Mouse (Mus musculus) forebrain, embryonic 15.5 days (tissue): ENCODE measurements around the gene Fer1l4. TPM values are rescaled to one million over a fixed set of nuclear protein-coding genes. Genes with fewer than 3 reads are reported as not detected.

ENCODE experiments used
- ATAC-seq: fragments of 200-750 bp; cut with Nextera tagmentation; replicated peaks from 2 replicates; pipeline ENCODE4 v1.8.0; 2017; ENCODE audit warnings: mild to moderate bottlenecking, moderate TSS enrichment, moderate library complexity
- H3K27ac ChIP-seq: fragments of 300-500 bp; sonication (generic); replicated peaks from 2 replicates; pipeline ENCODE4 v1.5.1; 2015; ENCODE audit warnings: mild to moderate bottlenecking, inconsistent platforms
- H3K27me3 ChIP-seq: fragments of 300-500 bp; sonication (generic); 2 replicates; pipeline ENCODE4 v1.6.1; 2015; ENCODE audit warnings: inconsistent platforms
- H3K36me3 ChIP-seq: fragments of 300-500 bp; sonication (generic); 2 replicates; pipeline ENCODE4 v1.6.1; 2015; ENCODE audit warnings: mild to moderate bottlenecking, inconsistent platforms
- H3K4me1 ChIP-seq: fragments of 300-500 bp; sonication (generic); 2 replicates; pipeline ENCODE4 v1.6.1; 2015; ENCODE audit warnings: inconsistent platforms
- H3K4me2 ChIP-seq: fragments of 300-500 bp; sonication (generic); replicated peaks from 2 replicates; pipeline ENCODE4 v1.6.1; 2015; ENCODE audit warnings: mild to moderate bottlenecking, inconsistent platforms
- H3K4me3 ChIP-seq: fragments of 300-500 bp; sonication (generic); 2 replicates; pipeline ENCODE4 v1.5.1; 2015; ENCODE audit warnings: mild to moderate bottlenecking, inconsistent platforms
- H3K9ac ChIP-seq: fragments of 300-500 bp; sonication (generic); replicated peaks from 2 replicates; pipeline ENCODE4 v1.6.1; 2015; ENCODE audit warnings: mild to moderate bottlenecking, inconsistent platforms
- H3K9me3 ChIP-seq: fragments of 300-500 bp; sonication (generic); 2 replicates; pipeline ENCODE4 v1.6.1; 2016; ENCODE audit warnings: inconsistent platforms
- WGBS: fragments of 180-500 bp; shearing (Covaris S2); methylation state at CpG from one replicate; pipeline ENCODE4 v1.1.7; 2015; ENCODE audit warnings: mixed read lengths; 5-methylcytosine and 5-hydroxymethylcytosine counted together
- polyA plus RNA-seq: library from polyadenylated mRNA; unstranded; fragments of >200 nt; fragmentation: Nextera tagmentation; extraction: Ambion mirVana; gene quantifications from 2 replicates; pipeline ENCODE4 v1.2.1, GENCODE M21; 2015

Fer1l4 gene
- polyA plus RNA-seq = not detected in 2 replicates

DNA sequence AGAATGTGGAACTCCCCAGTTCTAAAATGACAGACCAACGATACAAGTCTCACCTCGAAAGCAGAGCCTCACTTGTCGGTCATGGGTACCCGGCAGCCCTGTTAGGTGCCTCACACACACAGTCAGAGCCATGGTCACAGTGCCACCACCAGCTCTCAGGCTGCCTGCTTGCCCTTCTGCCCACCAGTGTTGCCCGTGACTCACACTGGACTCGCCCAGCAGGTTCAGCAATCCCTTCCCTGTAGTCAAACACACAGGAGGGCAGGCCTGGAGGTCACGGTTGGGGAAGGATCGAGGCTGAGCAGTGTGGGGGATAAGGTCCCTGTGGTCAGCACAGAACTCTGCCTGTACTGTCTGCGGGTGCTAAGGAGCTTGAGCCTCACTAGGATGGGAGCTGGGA is at the start of gene Fer1l4:
Fer1l4 (minus strand) TSS at position 132 of the 400 bp plus-strand sequence.
- ATAC-seq = no peak
- no peaks in the 10 kb centered on the region for H3K4me1 ChIP-seq
- no peaks in the 10 kb centered on the region for H3K27me3 ChIP-seq
- no peak within 1 kb of the TSS for H3K4me2 ChIP-seq
- H3K36me3 ChIP-seq = no peaks in the 10 kb centered on the region
- no peak within 1 kb of the TSS for H3K4me3 ChIP-seq
- H3K9me3 ChIP-seq = no peaks in the 10 kb centered on the region
- WGBS = 89% methylated on average over 9 of the region's 9 CpGs
- H3K27ac ChIP-seq = no peak within 1 kb of the TSS
- no peak within 1 kb of the TSS for H3K9ac ChIP-seq

DNA sequence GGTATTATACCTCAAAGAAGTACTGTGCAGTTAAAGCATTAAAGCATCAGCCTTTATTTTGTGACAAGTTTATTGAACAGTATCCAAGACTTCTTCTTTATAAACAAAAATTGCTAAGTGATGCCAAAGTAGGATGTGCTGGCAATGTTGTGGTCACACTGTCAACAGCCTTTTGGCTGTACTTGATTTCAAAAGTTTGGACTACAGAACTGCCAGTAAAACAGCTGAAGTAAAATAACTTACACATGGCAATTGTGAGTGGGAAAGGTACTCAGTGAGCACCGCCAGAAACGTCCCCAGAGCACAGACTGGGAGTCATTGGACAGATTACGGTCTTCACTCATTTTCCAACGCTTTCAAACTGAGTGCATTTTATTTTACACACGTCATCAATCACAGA is 39.2 kb upstream of the Fer1l4 start:
- ATAC-seq = no peak
- no peaks in the 10 kb centered on the region for H3K27me3 ChIP-seq
- H3K4me1 ChIP-seq = peaks cover 21% of the 10 kb centered on the region
- no peak overlapping the region for H3K4me2 ChIP-seq
- H3K9me3 ChIP-seq = no peaks in the 10 kb centered on the region
- H3K36me3 ChIP-seq = peaks cover 26% of the 10 kb centered on the region
- 73% methylated on average over 5 of the region's 5 CpGs for WGBS
- no peak overlapping the region for H3K27ac ChIP-seq
- H3K9ac ChIP-seq = no peak overlapping the region
- no peak overlapping the region for H3K4me3 ChIP-seq

DNA sequence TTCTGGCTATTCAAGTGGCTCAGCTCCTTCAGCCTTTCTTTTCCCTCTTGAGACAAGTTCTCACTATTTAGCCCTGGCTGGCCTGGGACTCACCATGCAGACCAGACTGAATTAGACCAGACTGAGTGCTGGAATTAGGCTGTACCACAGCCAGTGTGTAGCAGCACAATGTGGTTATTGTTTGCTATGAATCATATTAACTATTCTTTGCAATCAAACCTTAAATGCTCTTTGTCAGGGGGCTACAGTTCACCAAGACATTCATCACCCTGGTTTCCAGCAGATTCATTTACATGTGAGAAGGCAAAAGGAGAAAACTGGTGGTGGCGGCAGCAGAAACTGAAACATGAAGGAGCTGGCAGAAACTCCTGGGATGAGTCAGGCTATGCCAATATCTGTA is 37.1 kb upstream of the Fer1l4 start:
- Histone ChIP-seq H3K27ac (0 out of 2 replicates have a peak overlapping the region, but pooled peaks have one; percentile 28), H3K4me3 (no peak overlapping the region), H3K27me3 (no peaks in the 10 kb centered on the region), H3K36me3 (peaks cover 6% of the 10 kb centered on the region; the same call in 1 of the 2 replicates), H3K9me3 (no peaks in the 10 kb centered on the region), H3K9ac (no peak overlapping the region), H3K4me1 (peaks cover 21% of the 10 kb centered on the region), H3K4me2 (no peak overlapping the region)
- 0 out of 2 replicates have a peak, but pooled peaks have one; percentile 53 for ATAC-seq
- WGBS = 17% methylated on average over 1 of the region's 1 CpGs

DNA sequence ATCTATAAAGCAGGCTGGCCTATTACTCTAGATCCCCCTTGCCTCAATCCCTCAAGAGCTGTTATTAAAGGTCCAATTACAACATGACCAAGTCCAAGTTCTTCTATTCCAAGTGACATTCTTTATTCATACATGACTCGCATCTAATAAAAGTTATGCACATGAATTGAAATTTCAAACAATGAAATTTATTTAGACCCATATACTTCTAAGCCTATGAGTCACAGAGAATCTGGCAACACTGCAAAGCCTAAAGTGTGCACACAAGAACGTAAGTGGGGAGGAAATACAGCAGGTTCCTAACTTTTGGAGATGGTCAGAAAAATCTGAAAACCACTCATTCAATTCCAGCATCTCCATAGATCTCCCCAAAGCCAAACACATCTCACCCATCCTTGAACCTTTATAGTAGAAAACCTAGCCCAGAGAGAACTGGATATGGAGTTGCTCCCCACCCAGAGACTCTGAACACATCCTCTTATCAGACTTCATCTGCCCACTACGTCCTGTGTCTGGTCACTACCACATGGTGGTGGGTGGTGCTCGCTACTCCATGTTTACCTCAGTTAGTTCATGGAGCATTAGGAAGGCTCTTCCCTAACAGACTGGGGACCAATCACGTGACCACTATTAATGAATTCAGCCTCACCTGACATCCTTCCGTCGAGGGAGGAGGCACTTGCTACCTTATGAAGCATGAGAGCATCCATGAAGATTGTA is 34.8 kb upstream of the Fer1l4 start:
- H3K4me2 ChIP-seq = no peak overlapping the region
- no peaks in the 10 kb centered on the region for H3K27me3 ChIP-seq
- no peak overlapping the region for H3K27ac ChIP-seq
- peaks cover 21% of the 10 kb centered on the region for H3K4me1 ChIP-seq
- peaks cover 4% of the 10 kb centered on the region; the same call in 1 of the 2 replicates for H3K36me3 ChIP-seq
- WGBS = 87% methylated on average over 7 of the region's 7 CpGs
- no peaks in the 10 kb centered on the region for H3K9me3 ChIP-seq
- H3K9ac ChIP-seq = no peak overlapping the region
- no peak overlapping the region for H3K4me3 ChIP-seq
- no peak for ATAC-seq

DNA sequence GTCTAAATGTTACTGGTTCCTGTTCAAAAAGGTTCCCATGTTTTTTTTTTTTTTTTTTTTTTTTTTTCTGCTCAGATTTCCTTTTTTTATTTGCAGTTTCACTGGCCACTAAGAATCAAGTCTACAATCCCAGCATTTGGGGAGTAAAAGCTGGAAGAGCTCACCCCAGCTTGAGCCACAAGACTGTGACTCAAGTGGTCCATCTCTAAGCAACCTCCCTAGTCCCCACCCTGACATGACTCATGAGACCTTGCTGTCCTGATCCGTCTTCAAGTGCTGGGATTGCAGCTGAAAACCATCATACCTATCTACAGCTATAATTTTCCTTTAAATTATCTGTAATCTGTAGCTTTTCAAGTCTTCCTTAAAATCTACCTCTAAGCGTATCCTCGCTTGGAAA is 31.8 kb upstream of the Fer1l4 start:
- Histone ChIP-seq H3K9ac (no peak overlapping the region), H3K9me3 (no peaks in the 10 kb centered on the region), H3K27ac (no peak overlapping the region), H3K36me3 (peaks cover 4% of the 10 kb centered on the region; the same call in 1 of the 2 replicates), H3K27me3 (no peaks in the 10 kb centered on the region), H3K4me3 (no peak overlapping the region), H3K4me1 (peaks cover 1% of the 10 kb centered on the region), H3K4me2 (no peak overlapping the region)
- ATAC-seq = no peak
- WGBS = 89% methylated on average over 3 of the region's 3 CpGs

DNA sequence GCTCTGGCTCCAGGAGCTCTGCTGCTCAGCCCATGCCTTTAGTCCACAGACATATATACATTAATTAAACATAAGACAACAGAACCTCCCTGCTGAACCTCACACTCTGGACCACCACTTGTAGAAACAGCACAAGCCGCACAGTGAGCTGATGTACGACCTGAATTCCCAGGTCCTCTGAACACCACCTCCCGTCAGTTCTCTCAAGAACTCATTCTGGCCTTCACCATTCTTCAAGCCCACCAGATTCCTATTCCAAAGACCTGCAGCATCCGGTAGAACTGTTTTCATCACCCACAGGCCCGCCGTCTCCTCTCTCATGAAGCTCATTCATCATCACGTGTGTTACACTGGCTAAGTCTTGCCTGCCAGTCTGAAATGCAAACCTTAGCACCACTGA is 27.6 kb upstream of the Fer1l4 start:
- no peak overlapping the region for H3K4me3 ChIP-seq
- H3K27ac ChIP-seq = no peak overlapping the region
- no peak overlapping the region for H3K9ac ChIP-seq
- ATAC-seq = no peak
- no peaks in the 10 kb centered on the region for H3K9me3 ChIP-seq
- H3K4me2 ChIP-seq = no peak overlapping the region
- no peaks in the 10 kb centered on the region for H3K4me1 ChIP-seq
- H3K36me3 ChIP-seq = peaks cover 36% of the 10 kb centered on the region
- H3K27me3 ChIP-seq = no peaks in the 10 kb centered on the region
- 89% methylated on average over 7 of the region's 7 CpGs for WGBS

DNA sequence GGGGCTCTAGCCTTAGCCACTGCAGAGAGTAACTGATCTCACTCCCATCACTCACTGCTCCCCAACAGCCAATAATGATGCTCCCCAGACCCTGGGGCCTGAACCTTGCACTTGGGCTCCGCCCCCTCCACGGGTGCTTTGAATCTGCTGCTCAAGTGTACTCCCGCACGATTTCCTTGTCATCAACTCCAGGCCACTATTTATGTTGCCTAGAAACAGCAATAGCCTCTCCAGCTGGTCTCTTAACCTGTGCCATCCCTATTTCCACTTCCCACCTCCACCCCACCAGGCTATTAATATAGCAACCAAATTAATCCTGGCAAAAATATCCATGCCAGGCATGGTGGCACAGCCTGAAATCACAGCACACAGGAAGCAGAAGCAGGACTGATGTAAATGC is 26.9 kb upstream of the Fer1l4 start:
- no peaks in the 10 kb centered on the region for H3K27me3 ChIP-seq
- no peak overlapping the region for H3K9ac ChIP-seq
- no peak overlapping the region for H3K4me3 ChIP-seq
- H3K9me3 ChIP-seq = no peaks in the 10 kb centered on the region
- 44% methylated on average over 4 of the region's 4 CpGs for WGBS
- H3K4me2 ChIP-seq = no peak overlapping the region
- peaks cover 42% of the 10 kb centered on the region for H3K36me3 ChIP-seq
- no peaks in the 10 kb centered on the region for H3K4me1 ChIP-seq
- no peak overlapping the region for H3K27ac ChIP-seq
- ATAC-seq = no peak

DNA sequence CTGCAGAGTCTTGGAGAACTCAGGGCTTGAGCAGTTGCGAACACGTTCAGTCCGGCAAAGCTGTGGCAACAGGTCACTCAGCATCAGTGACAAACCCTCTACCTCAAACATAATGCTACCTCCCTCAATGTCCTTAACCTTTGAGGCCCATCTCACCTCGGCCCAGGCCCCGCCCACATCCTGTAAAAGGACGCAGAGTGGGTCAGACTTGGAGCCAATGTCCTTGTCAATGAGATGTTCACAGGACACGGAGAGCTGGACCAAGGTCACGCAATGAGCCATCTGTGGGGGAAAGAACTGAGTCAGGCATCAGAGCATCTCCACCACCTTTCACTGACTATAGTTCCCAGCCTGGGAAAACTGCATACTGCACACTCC is 26.4 kb upstream of the Fer1l4 start:
- Histone ChIP-seq H3K4me3 (no peak overlapping the region), H3K9me3 (no peaks in the 10 kb centered on the region), H3K9ac (no peak overlapping the region), H3K4me1 (no peaks in the 10 kb centered on the region), H3K4me2 (no peak overlapping the region), H3K27ac (no peak overlapping the region), H3K27me3 (no peaks in the 10 kb centered on the region), H3K36me3 (peaks cover 47% of the 10 kb centered on the region)
- 89% methylated on average over 8 of the region's 8 CpGs for WGBS
- ATAC-seq = no peak

DNA sequence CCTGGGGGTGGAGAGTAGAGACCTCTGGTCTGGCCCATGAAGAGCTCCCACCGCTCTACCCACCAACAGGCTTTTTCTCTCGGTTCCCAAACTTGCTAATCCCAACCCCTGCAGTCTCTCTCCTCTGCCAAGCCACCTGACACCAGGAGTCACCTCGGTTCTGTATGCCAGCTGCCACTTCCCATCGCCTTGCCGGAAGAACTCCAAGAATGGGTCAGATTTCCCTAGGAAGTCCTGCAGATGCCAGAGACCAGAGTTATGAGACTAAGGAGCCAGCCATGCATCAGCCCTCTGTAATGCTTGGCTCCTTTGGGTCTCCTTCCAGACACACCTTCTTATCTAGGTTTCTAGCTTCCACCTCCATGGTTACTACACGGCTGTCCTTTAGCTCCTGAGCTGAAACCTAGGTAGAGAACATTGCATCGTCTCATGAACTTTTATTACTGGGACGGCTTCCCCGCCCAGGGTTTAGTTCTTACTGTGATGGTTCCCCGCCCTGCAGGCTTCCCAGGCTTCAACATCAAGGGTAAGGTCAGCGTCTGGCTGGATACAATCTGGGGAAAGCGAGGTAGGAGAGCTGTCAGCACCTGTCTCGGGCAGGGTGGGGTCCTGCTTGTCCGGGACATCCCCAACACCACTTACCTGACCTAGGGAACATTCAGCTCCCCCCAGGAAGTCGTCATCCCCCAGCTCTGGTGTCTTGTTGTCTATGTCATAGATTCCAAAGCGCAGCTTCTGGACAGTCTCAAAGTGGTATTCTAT is 25.9 kb upstream of the Fer1l4 start:
- no peak overlapping the region for H3K4me2 ChIP-seq
- H3K9me3 ChIP-seq = no peaks in the 10 kb centered on the region
- H3K4me1 ChIP-seq = no peaks in the 10 kb centered on the region
- peaks cover 53% of the 10 kb centered on the region for H3K36me3 ChIP-seq
- ATAC-seq = no peak
- WGBS = 90% methylated on average over 16 of the region's 16 CpGs
- no peak overlapping the region for H3K9ac ChIP-seq
- no peak overlapping the region for H3K4me3 ChIP-seq
- no peak overlapping the region for H3K27ac ChIP-seq
- H3K27me3 ChIP-seq = no peaks in the 10 kb centered on the region

DNA sequence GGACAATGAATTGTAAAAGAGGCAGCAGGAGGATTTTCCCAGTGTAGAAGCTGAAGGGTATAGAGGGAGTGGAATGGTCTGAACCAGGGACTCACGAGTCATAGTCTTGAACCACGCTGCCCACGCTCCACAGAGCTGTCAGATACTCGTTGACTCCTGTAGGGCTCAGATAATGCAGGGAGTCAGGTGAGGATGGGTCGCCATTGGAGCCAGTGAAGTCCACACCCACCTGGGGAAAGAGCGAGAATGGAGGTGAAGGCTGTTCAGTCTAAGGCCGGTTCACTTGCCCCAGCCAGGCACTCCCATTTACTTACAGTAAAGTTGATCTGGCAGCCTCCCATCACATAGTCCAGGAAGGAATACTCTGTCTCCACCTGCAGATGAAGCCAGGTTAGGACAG is 24.7 kb upstream of the Fer1l4 start:
- no peaks in the 10 kb centered on the region for H3K9me3 ChIP-seq
- peaks cover 64% of the 10 kb centered on the region for H3K36me3 ChIP-seq
- no peak overlapping the region for H3K4me2 ChIP-seq
- H3K4me3 ChIP-seq = no peak overlapping the region
- no peaks in the 10 kb centered on the region for H3K4me1 ChIP-seq
- 90% methylated on average over 7 of the region's 7 CpGs for WGBS
- no peak for ATAC-seq
- H3K27me3 ChIP-seq = no peaks in the 10 kb centered on the region
- H3K27ac ChIP-seq = no peak overlapping the region
- H3K9ac ChIP-seq = no peak overlapping the region

DNA sequence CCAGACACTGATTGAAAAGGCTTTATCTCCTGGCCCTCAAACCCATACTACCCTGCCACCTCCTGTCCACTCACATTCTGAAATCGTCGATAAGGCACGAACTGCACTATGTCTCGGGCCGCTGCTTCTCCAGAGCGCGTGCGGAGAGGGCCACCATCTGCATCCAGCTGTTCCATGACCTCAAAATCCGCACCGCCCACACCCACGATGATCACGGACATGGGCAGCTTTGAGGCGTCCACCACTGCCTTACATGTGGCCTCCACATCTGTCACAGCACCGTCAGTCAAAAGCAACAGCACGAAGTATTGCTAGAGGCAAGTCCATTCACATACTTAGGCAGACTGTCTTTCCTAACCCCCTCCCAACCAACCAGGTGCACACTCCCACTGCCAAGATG is 21.0 kb upstream of the Fer1l4 start:
- Histone ChIP-seq H3K27me3 (no peaks in the 10 kb centered on the region), H3K4me3 (no peak overlapping the region), H3K36me3 (peaks cover 95% of the 10 kb centered on the region), H3K9ac (no peak overlapping the region), H3K27ac (no peak overlapping the region), H3K9me3 (no peaks in the 10 kb centered on the region), H3K4me1 (no peaks in the 10 kb centered on the region), H3K4me2 (no peak overlapping the region)
- WGBS = 96% methylated on average over 15 of the region's 15 CpGs
- no peak for ATAC-seq

DNA sequence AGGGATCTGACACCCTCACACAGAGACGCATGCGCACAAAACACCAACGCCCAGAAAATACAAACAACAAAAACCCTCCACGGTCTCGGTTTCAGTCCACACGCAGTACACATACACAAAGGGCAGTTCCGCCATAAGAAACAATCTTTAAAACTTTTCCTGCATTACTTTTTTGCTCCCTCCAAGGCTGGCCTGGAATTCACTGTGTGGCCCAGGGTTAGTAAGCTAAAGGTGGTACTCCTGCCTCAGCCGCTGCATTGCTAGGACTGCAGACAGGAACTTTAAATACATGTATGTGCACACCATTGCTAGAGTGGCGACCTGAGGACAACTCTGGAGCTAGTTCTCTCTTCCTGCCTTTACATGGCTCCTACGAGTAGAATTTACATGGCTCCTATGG is 18.5 kb upstream of the Fer1l4 start:
- H3K9ac ChIP-seq = no peak overlapping the region
- H3K36me3 ChIP-seq = peaks cover 70% of the 10 kb centered on the region
- H3K4me2 ChIP-seq = no peak overlapping the region
- H3K27me3 ChIP-seq = no peaks in the 10 kb centered on the region
- 93% methylated on average over 10 of the region's 10 CpGs for WGBS
- no peak for ATAC-seq
- no peak overlapping the region for H3K27ac ChIP-seq
- no peaks in the 10 kb centered on the region for H3K9me3 ChIP-seq
- peaks cover 4% of the 10 kb centered on the region for H3K4me1 ChIP-seq
- H3K4me3 ChIP-seq = no peak overlapping the region
